Mouse (Mus musculus) monocyte, adult 2 months (primary cell): ENCODE measurements around the gene Rrp15.
"Not testable (repeated sequence)": the region's sequence is repeated elsewhere in the genome, so short reads cannot be mapped to it uniquely, and the experiment has no call there.

Experiments used
- DNase-seq, 2 experiments: peaks; one replicate each; pipeline ENCODE4 v3.0.0; 2022; ENCODE audit warnings: low spot score in 2 of 2, low read depth in 1 of 2

Rrp15 gene

GRCm38 (mm10) chr1:186748724-186749653 is at the start of gene Rrp15:
TSS of gene Rrp15 (minus strand) at chr1:186749358.
- peak; percentile 55 to 79 for DNase-seq

- no peak for DNase-seq
Measured at GRCm38 (mm10) chr1:186797991-186798390, 48.8 kb upstream of the Rrp15 start.

GRCm38 (mm10) chr1:186785359-186785758 is 36.2 kb upstream of the Rrp15 start:
- no peak for DNase-seq

- no peak for DNase-seq
Measured at GRCm38 (mm10) chr1:186780826-186781225, 31.7 kb upstream of the Rrp15 start.

GRCm38 (mm10) chr1:186773124-186773523 is 24.0 kb upstream of the Rrp15 start:
- DNase-seq, result no peak

GRCm38 (mm10) chr1:186772547-186773077 is 23.5 kb upstream of the Rrp15 start:
- DNase-seq, result no peak

- no peak for DNase-seq
Measured at GRCm38 (mm10) chr1:186772005-186772404, 22.8 kb upstream of the Rrp15 start.

GRCm38 (mm10) chr1:186770659-186771058 is 21.5 kb upstream of the Rrp15 start:
- no peak for DNase-seq

GRCm38 (mm10) chr1:186768392-186768791 is 19.2 kb upstream of the Rrp15 start:
- DNase-seq, result no peak

- not testable (repeated sequence) for DNase-seq
Measured at GRCm38 (mm10) chr1:186763451-186763850, 14.3 kb upstream of the Rrp15 start.

- DNase-seq, result no peak
Measured at GRCm38 (mm10) chr1:186749675-186750283, 621 bp upstream of the Rrp15 start.

- DNase-seq, result no peak
Measured at GRCm38 (mm10) chr1:186739828-186740227, 9.3 kb downstream of the Rrp15 start.

GRCm38 (mm10) chr1:186735537-186735936 is 13.6 kb downstream of the Rrp15 start:
- DNase-seq, result no peak

- no peak for DNase-seq
Measured at GRCm38 (mm10) chr1:186733052-186733451, 16.1 kb downstream of the Rrp15 start.

- DNase-seq, result no peak
Measured at GRCm38 (mm10) chr1:186728778-186729177, 20.4 kb downstream of the Rrp15 start.

GRCm38 (mm10) chr1:186726117-186726516 is 23.0 kb downstream of the Rrp15 start:
- no peak for DNase-seq

- DNase-seq, result no peak
Measured at GRCm38 (mm10) chr1:186722299-186722698, 26.9 kb downstream of the Rrp15 start.

GRCm38 (mm10) chr1:186721846-186722245 is 27.3 kb downstream of the Rrp15 start:
- peak in 1 of 2 experiments; percentile 44 for DNase-seq

GRCm38 (mm10) chr1:186721166-186721565 is 28.0 kb downstream of the Rrp15 start:
- no peak for DNase-seq

GRCm38 (mm10) chr1:186719708-186720107 is 29.4 kb downstream of the Rrp15 start:
- no peak for DNase-seq

- no peak for DNase-seq
Measured at GRCm38 (mm10) chr1:186718881-186719280, 30.3 kb downstream of the Rrp15 start.
